ENCODE assay signal across 8 mouse cellular contexts in the genomic region with DNA sequence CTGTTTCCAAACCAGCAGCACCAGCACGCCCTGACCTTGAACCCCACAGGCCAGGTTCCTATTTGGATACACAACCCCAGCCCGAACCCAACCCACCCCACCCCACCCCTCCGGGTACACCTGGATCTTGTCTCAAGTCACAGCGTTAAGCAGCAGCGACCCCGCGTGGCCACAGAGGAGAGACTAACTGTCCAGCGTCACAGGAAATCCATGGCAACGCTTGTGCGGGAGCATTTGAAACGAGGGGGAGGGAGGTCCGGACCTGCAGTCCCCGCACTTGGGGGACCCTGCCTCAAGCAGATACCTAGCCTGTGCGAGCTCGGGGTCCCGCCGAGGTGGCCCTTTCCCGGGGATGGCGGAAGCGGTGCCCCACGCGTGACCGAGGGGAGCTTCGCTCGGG. TPM values are rescaled to one million over a fixed set of nuclear protein-coding genes. Genes with fewer than 3 reads are reported as not detected.
DNase-seq lines count a peak whose midpoint lies in the region; ATAC-seq lines count a peak whose summit lies in the region.

No protein-coding gene starts in this region.

- no peak overlapping the region for H3K27ac ChIP-seq in hindbrain, embryonic 13.5 days

- peak; percentile 90 for DNase-seq in NIH3T3 (ENCODE audit: low read depth)
- peak; percentile 85 for DNase-seq in cerebellum, adult 9-10 months
- peak; percentile 63 to 75 for DNase-seq in frontal cortex, postnatal 14 days (ENCODE audit: low spot score in 2 of 2)
- DNase-seq in layer of hippocampus, postnatal 36 days = peak; percentile 71 to 72
- peak; percentile 94 for DNase-seq in lung, postnatal 36 days
- peak; percentile 92 for DNase-seq in retina, embryonic 14.5 days (ENCODE audit: low spot score)
- DNase-seq in thymus, postnatal 36 days = peak; percentile 89 to 90

- peak overlapping the region; percentile 66 for H3K4me3 ChIP-seq in hindbrain, embryonic 13.5 days

- no peaks in the 10 kb centered on the region for H3K9me3 ChIP-seq in hindbrain, embryonic 13.5 days

- ATAC-seq in hindbrain, embryonic 13.5 days (ENCODE audit: low FRiP score) = peak; percentile 44; the same call in 1 of the 2 replicates

- WGBS in hindbrain, embryonic 13.5 days = 1% methylated on average over 25 of the region's 25 CpGs

- H3K9ac ChIP-seq in hindbrain, embryonic 13.5 days = peak overlapping the region; percentile 77

- no peaks in the 10 kb centered on the region for H3K36me3 ChIP-seq in hindbrain, embryonic 13.5 days

- H3K27me3 ChIP-seq in hindbrain, embryonic 13.5 days = peaks cover 16% of the 10 kb centered on the region; the same call in 1 of the 2 replicates

- peak overlapping the region; percentile 98 for H3K4me2 ChIP-seq in hindbrain, embryonic 13.5 days

- H3K4me1 ChIP-seq in hindbrain, embryonic 13.5 days (replicated peaks) = peaks cover 12% of the 10 kb centered on the region

RNA-seq across cellular contexts. Expression of a gene that starts 0.8 kb away (rescaled TPM):
- polyA plus RNA-seq in hindbrain, embryonic 13.5 days (2015; fragmentation: Nextera tagmentation; extraction: Ambion mirVana) = 1.4 and 1.7 TPM in 2 replicates
- 1 to 10 TPM; 1.0 to 1.5 TPM for total RNA-seq in layer of hippocampus, postnatal 36 days (2021)
